Mouse (Mus musculus): ENCODE measurements around the gene Islr2.

DNA sequence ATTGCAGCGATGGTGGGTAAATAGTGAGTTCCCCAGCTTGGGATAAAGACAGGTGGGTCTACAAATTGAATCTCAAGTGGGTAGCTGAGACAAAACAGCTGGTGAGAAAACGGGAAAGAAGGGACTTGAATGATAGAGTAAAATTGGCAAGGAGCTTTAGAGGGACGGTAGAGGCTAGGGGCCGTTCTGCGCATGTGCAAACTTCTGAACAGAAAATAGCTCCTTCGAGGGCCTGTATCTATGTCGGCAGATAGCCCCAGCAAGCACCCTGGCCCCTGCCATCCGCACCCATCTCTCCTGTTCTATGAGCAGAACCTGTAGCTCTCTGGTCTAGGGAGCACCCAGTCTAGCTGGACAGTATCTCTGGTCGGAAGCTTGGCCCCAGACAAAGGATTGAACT lies 9.9 kb downstream of the Islr2 start:
- TF ChIP-seq CTCF (IDR thresholded peaks at IDR 0.05; ENCODE audit: control insufficient read depth, insufficient read depth, low read length) (no peak), POLR2A (IDR thresholded peaks at IDR 0.05; ENCODE audit: borderline replicate concordance, control insufficient read depth, low read depth, low read length) (no peak)
